Mouse (Mus musculus) WW6 (cell line): ENCODE results near the gene Cstad.

ENCODE experiments used
- DNase-seq: peaks from one replicate; pipeline ENCODE4 v3.0.0-alpha.2; 2013; ENCODE audit warnings: low read depth, low spot score

Cstad gene

DNA sequence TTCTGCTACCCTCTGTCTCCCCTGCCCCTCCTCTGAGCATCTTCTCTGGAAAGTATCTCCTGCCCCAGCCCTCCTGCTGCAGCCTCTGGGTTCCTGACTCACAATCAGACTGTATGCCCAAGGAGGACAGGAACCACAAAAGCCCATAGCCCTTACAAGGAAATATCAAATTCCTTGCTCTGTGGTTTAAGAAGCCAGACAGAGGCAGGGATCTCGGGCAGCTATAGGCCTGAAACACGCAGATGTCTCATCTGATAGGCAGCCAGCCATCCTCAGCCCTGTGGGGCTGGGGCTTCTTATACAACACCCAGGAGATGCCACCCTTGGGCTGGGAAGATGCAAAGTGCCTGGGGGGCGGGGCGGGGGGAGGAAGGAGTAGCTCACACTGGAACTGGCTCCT lies 956 bp downstream of the Cstad start:
- no peak for DNase-seq

DNA sequence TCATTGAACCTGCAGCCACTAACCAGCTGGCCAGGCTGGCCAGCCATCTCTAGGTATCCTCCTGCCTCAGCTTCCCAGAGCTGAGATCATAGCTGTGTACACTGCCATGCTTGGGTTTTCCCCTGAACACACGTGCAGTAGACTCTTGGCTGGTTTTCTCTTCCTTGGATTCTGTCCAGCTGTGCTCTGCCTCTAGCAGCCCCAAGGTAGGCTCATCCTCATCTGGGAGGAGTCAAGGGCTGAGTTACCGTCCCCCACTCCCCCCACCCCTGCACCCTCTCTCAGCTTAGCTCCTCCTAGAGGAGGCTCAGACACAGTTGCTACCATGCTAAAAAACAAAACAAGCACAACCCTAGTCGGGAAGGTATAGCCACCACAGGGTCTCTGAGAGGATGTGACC lies 4.8 kb downstream of the Cstad start:
- DNase-seq = no peak

DNA sequence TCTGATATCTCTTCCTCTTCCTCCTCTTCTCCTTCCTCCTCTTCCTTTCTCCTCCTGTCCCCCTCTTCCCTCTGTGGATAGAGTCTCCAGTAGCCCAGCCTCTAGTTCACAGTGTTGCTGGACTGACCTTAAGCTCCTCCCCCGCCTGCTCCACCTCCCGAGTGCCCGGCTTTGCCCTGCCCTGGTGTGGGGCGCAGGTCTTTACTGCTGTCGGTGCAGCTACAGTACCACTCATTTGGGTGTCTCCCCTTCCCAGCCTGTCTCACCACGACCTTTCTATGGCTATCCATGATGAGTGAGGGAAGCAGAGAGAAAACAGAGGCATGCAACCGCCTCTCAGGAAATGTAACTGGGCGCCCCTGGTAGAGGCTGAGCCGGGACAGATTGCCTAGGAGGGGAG lies 5.5 kb downstream of the Cstad start:
- no peak for DNase-seq

DNA sequence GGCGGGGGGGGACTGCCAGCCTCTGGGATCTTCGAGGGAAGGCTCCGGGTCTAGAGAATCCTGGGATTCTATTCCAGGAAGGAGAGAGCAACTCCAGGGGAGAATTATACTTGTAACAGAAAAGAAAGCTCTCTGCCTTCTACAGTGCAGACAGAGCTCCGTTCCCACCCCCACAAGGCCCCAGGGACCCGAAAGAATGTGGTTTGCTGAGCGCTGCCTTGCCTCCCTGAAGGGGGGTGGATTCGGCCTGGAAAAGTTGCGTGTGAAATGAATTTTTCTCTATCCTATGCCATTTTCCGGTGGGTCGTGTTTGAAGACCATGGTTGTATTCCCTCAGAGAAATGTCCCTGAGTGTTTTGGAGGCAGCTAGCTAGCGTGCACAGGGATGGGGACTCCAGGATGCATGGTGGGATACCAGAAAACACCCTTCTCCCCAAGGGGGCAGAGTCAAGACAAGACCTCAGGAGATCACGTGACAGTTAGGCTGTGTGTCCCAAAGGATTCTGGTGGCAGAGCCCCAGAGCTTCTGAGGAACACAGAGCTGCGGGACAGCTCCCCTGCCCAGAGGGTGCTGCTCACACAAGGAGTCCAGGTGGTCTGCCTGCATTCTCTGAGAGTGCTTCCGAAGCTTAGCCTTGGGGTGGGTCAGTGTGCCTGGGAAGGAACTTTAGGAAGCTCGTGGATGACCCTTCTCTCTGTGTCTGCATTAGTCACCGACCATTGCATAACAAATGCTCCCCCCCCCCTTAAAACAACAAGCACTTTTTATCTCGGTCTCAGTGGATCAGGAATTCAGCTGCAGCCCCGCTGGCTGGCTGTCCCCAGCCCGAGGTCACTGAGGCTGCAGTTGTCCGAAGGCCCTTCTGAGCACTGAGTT lies 6.4 kb downstream of the Cstad start:
- DNase-seq = no peak

DNA sequence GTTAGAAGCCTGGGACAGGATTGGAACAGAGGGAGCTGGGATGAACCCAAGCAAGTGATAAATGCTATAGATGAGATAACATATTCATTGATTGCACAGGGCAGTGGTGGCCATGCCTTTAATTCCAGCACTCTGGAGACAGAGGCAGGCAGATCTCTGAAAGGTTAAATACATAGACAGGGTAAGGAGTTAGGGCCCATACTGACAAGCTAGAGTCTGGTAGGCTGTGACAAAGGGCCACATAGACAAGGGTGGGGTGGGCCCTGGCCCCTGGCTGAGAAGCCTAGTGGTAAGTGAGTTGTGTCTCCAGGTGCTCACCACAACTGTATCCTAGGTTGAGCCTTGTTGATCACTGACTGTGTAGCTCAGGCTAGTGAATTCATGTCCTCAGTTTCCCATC lies 7.6 kb downstream of the Cstad start:
- no peak for DNase-seq

DNA sequence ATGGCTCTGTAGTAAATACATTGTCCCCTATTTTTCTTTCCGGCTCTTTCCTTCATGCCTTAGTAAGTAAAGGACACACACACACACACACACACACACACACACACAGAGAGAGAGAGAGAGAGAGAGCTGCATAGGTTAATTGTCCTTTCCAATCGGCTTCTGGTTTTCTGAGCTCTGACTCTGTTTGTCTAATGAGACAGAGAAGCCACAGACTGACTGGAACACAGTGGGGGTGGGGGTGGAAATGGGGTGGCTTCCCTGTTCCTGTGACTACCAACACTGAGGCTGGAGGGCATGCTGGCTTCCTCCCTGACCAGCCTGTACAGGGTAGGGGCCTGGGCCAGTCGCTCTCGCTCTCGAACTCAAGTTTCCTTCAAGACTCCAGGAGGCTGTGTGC lies 8.9 kb downstream of the Cstad start:
- DNase-seq = no peak

DNA sequence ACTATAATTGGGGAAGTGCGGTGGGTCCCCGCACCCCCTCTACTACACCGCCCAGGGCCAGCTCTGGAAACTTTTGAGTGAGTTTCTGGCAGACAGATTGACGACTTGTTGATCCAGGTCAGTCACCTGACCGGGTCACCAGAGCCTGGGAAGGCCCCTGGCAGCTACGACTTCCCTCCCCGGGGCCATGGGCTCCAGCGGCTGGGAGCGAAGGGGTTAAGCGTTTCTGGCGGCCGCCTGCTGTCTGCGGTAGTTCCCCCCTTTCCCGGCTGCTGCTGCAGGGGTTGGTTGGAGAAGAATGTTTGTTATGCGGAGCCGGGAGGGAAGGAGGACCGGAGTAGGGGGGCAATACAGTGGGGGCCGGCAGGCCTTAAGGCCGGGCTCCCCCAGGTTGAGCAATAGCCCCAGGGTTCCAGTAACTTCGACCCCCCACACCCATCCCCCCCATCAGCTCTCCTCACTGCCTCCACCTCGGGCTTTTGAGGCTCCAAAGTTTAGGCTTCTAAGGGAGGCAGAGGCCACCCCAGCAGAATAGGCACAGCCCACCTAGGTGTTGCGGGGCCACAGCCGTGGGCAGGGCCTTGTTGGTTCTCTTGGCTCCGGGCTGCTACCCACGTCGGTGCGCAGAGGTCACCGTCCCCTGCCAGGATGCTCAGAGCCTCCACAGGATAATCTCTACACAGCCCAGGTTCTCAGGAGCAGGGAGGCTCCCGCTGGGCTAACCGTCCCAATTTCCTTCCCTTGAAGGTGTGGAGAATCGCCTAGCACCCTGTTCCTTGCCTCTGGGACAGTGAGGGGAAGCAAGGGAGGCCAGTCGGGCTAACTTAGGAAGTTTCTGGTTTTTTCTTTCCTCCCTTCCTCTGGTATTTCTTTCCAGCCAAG lies 10.3 kb downstream of the Cstad start:
- DNase-seq = no peak

DNA sequence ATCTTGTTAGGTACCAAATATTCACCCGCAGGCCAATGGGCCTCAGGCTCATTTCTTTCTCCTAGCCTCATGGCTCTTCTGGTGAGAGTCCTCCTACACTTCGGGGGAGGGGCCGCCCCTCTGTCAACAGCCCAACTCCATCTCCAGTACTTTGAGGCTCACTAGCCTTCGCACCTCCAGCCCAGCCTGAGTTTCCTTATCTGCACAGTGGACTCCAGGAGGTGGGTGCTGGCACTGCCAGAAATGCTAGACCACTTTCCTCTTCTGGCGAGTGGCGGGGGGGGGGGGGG lies 10.9 kb downstream of the Cstad start:
- DNase-seq = no peak

DNA sequence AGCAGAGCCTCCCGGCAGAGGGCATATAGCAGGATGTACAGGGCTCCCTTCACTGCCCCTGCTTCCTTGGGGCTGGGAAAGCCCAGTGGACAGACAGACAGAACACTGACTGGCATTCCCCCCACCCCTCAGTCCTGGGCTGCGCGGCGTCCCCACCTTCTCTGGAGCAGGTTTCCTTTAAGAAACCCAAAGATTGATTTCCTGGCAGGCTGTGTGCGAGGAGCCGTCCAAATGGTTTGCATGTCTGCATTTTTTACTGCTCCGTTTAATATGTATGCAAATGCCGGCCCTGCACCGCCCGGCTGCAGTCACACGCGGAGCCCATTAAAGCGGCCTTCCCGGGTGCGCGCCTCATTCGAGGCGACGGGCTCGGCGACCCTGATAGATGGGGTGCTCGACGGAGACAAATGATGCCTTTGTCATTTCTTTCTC lies 11.8 kb downstream of the Cstad start:
- no peak for DNase-seq

DNA sequence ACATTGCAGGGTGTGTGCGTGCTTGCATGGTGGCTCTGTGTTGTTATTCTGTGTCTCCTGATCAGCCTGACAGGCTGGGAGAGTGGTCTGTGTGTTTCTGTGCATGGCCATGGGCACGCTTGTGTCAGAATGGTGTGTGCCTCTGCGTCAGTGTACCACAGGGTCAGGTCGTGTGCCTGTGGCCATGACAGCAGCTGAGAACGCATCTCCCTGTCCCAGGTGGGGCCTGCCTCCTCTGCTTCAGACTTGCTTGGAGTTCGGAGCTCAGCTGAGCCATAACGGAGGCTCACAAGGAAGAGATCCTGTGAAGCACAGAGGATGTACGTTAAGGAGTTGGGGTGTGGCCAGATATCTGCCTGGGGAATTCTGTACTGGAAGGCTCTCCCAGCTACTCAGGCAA lies 13.1 kb downstream of the Cstad start:
- DNase-seq = no peak

DNA sequence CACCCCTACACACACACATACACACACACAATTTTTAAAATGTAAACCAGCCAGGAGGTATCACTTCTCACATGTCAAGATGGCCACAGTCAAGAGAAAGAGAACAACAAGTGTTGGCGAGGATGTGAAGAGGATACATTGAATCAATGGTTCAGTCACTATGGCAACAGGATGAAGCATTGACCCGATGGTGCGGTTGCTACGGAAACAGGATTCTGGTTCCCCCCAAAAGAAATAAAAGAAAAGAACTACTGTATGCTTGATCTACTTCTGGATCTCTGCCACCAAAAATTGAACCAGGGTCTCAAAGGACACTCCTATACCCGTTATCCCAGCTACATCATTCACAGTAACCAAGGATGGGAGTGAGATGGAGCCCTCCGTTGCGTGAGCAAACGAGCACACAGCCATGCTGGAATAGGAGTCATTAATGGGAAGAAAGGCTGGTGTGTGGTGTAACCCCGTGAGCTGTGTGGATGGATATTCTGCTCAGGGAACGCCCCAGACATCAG lies 13.9 kb downstream of the Cstad start:
- DNase-seq = no peak

DNA sequence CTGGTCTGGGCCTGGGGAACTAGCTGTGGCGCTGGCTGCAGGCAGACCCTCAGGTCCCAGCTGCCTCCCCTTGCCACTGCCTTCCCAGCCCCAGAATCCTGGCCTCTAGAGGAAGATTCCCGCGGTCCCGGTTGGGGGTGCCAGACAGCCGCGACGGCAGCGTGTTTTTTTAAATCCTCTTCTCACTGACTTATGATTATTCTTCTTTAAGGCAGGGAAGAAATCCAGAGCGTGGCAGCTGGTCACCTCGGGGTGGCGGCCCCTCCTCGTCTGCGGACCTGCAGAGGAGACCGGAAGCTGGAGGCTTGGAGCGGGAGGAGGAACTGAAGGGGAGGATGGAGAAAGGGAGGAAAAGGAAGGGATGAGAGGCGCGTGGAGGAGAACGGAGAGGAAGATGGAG lies 18.7 kb downstream of the Cstad start:
- DNase-seq = no peak

DNA sequence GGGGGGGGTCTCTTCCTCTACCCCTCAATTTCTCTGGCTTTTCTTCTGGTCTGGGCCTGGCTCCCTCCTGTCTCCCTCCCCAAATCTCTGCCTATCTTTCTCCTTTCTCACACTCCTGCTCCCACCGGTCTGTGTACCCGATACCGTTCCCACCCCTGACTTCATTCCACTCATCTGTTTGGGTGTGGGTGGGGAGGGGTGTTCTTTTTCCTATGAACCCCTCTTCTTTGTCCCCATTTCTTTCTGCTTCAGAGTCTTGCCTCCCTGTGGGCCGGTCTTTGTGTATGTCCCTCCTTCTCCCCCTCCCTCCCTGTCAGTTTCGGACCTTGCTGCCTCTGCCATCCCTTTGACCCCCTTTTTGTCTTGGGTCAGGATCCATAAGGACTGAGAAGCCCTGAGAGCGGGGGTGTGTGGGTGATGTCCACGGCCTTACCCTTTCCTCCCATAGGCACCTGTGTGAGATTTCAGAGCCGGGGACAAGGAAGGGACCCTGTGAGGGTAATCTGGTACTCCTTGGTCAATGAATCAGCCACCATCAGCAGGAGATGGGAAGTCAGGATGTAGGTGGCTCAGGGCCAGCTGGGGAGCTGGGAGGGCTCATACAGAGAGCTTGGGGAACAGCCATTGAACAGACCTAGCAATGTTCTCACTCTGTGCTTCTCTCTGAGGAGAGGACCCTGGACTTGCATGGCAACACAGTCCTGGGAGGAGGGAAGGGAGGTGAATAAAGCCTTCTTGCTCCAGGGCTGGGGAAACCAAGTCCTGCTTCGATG lies 19.5 kb downstream of the Cstad start:
- DNase-seq = no peak

DNA sequence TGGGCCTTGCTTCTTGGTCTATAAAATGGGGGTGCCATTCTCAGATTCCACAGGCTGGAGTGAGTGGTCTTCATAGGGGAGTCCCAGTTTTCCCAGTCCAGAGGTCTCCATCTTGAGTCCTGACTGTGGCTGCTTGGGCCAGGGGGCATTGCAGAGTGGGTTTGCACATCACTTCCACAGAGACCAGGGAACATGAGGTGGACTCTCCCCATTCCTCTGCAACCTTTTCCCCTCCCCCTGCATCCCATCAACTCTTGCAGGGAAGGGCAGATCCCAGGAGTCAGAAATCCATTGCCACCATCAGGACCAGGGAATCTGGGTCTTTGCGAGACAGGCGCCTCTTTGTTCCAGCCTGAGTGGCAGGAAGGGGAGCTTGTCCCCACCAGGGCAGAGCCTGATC lies 21.0 kb downstream of the Cstad start:
- no peak for DNase-seq

DNA sequence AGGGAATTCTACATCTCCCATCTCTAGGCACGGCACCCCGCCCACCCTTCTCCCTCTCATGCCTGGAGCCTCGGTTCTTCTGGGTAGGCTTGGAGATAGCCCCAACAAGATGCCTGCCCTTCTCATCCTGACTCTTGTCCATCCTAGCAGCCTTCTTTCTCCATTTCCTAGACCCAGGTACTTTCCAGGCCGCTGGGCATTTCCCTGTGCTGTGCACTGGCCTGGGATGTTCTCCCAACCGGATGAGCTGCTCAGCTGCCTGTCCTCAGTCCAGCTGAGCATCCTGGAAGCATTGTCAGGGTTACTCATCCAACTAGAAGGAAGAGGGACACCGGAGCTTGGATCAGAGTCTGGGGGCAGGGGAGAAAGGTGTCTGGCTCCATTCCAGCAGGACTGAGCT lies 21.6 kb downstream of the Cstad start:
- no peak for DNase-seq

DNA sequence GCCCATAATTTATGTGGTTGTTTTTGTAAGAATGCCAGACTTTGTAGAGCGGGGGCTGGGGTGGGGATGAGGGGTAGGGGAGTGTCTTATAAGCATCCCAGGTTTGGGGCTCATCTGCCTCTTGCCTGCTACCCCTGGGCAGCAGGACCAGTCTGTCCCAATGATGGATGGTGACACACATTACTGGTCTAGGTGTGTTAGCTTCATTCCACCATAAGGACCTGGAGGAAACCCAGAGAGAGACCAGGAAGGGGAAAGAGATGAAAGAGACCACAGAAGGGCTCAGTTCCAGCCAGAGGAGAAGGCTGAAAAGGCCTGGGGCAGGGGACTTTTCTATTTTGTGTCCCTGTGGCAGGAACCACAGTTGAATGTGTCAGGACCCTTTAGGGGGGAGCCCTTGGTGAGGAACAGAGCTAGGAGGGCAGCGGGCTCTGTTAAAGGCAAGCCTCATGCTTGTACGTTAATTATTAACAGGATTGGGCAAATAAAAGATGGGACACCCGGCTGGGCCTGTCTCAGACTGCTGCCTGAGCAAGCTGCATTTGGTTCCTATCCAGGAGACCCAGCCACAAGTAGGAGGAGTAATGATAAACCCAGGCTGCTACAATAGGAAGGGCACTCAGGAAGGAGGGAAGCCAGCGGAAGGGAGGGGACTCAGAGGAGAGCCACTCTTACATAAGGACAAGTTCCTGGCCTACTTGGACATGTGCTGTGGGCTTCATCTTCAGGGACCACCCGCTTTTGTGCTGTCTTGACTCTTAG lies 23.8 kb downstream of the Cstad start:
- no peak for DNase-seq

DNA sequence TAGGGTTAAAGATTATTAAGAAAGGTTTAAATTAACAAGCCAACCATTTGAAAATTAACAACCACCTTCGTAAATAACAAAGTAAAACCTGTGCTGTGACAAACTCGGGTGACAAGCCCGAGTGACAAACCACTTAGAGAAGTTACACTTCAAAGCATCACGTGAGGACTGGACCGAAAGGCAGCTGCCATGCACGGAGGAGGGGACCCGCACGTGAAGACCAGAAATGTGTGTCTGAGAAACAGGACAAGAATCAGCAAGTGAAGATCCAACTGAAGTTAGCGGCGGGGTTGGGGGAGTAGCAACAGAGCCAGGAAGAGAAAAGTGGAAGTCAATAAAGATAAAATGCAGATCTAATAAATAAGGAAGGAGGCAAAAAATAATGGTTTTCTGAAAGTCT lies 29.0 kb downstream of the Cstad start:
- no peak for DNase-seq

DNA sequence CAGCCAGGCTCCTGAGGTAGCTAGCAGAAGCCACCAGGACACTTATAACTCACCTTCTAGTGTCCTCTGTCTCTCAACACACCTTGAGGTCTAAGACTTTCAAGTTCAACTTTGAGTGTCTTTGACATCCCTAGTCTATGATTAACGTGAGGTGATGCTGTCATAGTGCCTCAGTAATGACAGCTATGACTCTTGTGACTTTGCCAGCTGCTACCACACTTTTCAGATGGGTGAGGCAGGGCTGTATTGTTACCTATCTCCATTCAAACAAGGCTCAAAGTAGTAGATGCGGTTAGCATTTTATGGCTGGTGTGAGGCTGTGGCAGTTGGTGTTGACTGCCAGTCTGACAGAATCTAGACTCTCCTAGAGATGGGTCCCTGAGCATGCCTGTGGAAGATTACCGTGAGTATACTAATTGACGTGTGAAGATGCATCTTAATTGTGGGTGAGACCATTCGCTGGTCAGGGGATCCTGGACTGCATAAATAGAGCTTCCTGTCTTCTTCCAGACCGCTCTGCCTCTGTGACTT lies 30.5 kb downstream of the Cstad start:
- no peak for DNase-seq

DNA sequence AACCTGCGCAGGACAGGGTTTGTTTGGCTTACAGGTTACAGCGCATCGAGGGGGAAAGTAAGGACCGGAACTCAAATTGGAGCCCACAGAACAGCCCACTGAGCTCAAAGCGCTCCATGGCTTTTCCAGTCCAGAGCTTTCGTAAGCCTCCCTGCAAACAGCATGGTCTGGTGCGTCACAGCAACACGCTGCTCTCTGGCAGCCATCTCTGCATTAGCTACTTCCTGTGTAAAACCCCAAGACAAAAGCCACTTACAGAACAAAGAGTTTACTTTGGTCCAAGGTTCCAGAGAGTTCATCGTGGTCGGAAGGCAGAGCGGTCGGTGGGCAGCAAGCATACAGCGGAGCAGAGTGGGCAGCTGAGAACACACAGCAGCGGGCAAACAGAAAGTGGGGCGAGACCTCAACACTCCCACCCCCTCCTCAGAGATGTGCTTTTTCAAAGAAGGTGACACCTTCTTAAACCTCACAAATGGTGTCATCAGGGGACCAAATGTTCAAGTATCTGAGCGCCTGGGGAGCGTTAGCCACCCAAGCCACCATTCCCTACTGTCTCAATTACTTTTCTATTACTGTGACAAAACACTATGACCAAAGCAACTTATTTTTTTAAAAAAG lies 31.3 kb downstream of the Cstad start:
- no peak for DNase-seq

DNA sequence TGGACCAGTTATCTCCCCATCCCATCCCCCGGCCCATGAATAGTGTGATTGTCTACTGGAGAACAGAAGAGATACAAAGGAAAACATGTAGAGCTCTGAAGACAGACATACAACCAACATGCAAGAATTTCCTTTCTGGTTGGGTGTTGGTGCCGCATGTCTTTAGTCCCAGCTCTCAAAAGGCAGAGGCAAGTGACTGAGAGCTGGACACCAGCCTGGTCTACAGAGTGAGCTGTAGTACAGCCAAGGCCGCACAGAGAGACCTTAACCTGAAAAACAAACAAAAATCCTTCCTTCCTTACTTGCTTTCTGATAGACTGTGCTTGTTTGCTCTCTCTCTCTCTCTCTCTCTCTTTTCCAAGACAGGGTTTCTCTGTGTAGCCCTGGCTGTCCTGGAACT lies 32.5 kb downstream of the Cstad start:
- DNase-seq = no peak

DNA sequence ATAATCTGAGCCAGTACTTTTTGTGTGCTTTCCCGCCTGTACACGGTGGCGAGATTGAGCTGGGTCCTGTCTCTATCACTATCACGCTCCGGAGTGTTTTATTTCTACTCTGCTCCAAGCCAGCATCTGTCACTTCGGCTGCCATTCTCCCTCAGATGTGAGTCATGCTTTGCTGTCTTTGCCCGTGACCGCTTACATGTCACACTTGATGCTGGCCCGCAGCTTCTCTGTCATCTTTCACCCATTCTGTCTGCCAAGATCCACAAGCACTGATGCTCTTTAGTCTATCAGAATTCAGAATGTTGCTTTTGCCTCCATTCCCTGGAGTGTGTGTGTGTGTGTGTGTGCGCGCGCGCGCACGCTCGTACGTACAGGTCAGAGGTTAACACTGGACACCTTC lies 33.5 kb downstream of the Cstad start:
- no peak for DNase-seq
